ENCODE assay signal across 24 mouse cellular contexts in genomic region chr16:44320232-44320631, GRCm38 (mm10). TPM values are rescaled to one million over a fixed set of nuclear protein-coding genes. Genes with fewer than 3 reads are reported as not detected.
DNase-seq lines count a peak whose midpoint lies in the region; ATAC-seq and TF ChIP-seq lines count a peak whose summit lies in the region.
"Had no signal": no experiment of that assay in that cellular context is flagged by ENCODE, and none has a peak within 500 bp of the region (broad histone marks: within the 10 kb centered on the region; RNA-seq: fewer than 3 reads in every experiment).

No protein-coding gene starts in this region.

- DNase-seq in midbrain, embryonic 11.5 days (ENCODE audit: low spot score, missing footprints), result no peak
- no peak for DNase-seq in midbrain, postnatal 0 days (ENCODE audit: low spot score)
- peak; percentile 51 for DNase-seq in CD4-positive, CD25-positive, alpha-beta regulatory T cell, adult 2 months (ENCODE audit: low read depth, low spot score)
- no peak for DNase-seq in lung, adult 2 months
- DNase-seq: adrenal gland, postnatal 14 days; cerebellum, adult 8-10 months; cerebellum, postnatal 36 days; gastrocnemius, postnatal 10 days; heart, postnatal 14 days; kidney, adult 8-10 months; kidney, postnatal 10 days; liver; lung, postnatal 4 days had no signal

- H3K27me3 ChIP-seq in forebrain, embryonic 12.5 days, result no peaks in the 10 kb centered on the region
- no peaks in the 10 kb centered on the region for H3K27me3 ChIP-seq in forebrain, embryonic 13.5 days
- no peaks in the 10 kb centered on the region for H3K27me3 ChIP-seq in midbrain, embryonic 11.5 days (ENCODE audit: control insufficient read depth, insufficient read depth, low read length)
- H3K27me3 ChIP-seq in midbrain, postnatal 0 days (ENCODE audit: insufficient read depth, low read length), result no peaks in the 10 kb centered on the region
- H3K27me3 ChIP-seq in midbrain, embryonic 15.5 days (replicated peaks), result no peaks in the 10 kb centered on the region
- H3K27me3 ChIP-seq: hindbrain, embryonic 15.5 days; intestine, embryonic 15.5 days; liver, embryonic 15.5 days had no signal

- H3K4me3 ChIP-seq in forebrain, embryonic 12.5 days (replicated peaks), result no peak overlapping the region
- no peak overlapping the region for H3K4me3 ChIP-seq in forebrain, embryonic 13.5 days
- no peak overlapping the region for H3K4me3 ChIP-seq in midbrain, embryonic 11.5 days (ENCODE audit: low read depth, low read length)
- H3K4me3 ChIP-seq in midbrain, postnatal 0 days (ENCODE audit: low read depth, low read length), result no peak overlapping the region
- H3K4me3 ChIP-seq in midbrain, embryonic 15.5 days, result no peak overlapping the region
- no peak overlapping the region for H3K4me3 ChIP-seq in lung, adult 2 months (replicated peaks; ENCODE audit: extremely low read depth, low read depth, low read length)
- H3K4me3 ChIP-seq: heart, embryonic 13.5 days; hindbrain, embryonic 15.5 days; intestine, embryonic 15.5 days; left cerebral cortex, adult 2 months; limb, embryonic 10.5 days; liver, embryonic 15.5 days had no signal

- H3K36me3 ChIP-seq in forebrain, embryonic 12.5 days (replicated peaks), result no peaks in the 10 kb centered on the region
- no peaks in the 10 kb centered on the region for H3K36me3 ChIP-seq in forebrain, embryonic 13.5 days (ENCODE audit: poor library complexity, severe bottlenecking)
- H3K36me3 ChIP-seq in midbrain, embryonic 11.5 days (ENCODE audit: control insufficient read depth, insufficient read depth, low read length), result no peaks in the 10 kb centered on the region
- H3K36me3 ChIP-seq in midbrain, postnatal 0 days (ENCODE audit: insufficient read depth, low read length), result no peaks in the 10 kb centered on the region
- H3K36me3 ChIP-seq in midbrain, embryonic 15.5 days (replicated peaks), result no peaks in the 10 kb centered on the region
- H3K36me3 ChIP-seq: heart, embryonic 13.5 days; hindbrain, embryonic 15.5 days; intestine, embryonic 15.5 days; limb, embryonic 10.5 days; liver, embryonic 15.5 days had no signal

- no peak overlapping the region for H3K4me2 ChIP-seq in forebrain, embryonic 12.5 days
- H3K4me2 ChIP-seq in forebrain, embryonic 13.5 days, result no peak overlapping the region
- no peak overlapping the region for H3K4me2 ChIP-seq in midbrain, embryonic 11.5 days
- H3K4me2 ChIP-seq in midbrain, postnatal 0 days (ENCODE audit: low read depth, low read length, poor library complexity, severe bottlenecking), result no peak overlapping the region
- no peak overlapping the region for H3K4me2 ChIP-seq in midbrain, embryonic 15.5 days
- H3K4me2 ChIP-seq: heart, embryonic 13.5 days; hindbrain, embryonic 15.5 days; intestine, embryonic 15.5 days; liver, embryonic 15.5 days had no signal

- peaks cover 5% of the 10 kb centered on the region; the same call in 1 of the 2 replicates for H3K4me1 ChIP-seq in forebrain, embryonic 12.5 days
- no peaks in the 10 kb centered on the region for H3K4me1 ChIP-seq in forebrain, embryonic 13.5 days
- no peaks in the 10 kb centered on the region for H3K4me1 ChIP-seq in midbrain, embryonic 11.5 days (ENCODE audit: control insufficient read depth, insufficient read depth, low read length)
- H3K4me1 ChIP-seq in midbrain, postnatal 0 days (ENCODE audit: insufficient read depth, low read length), result no peaks in the 10 kb centered on the region
- no peaks in the 10 kb centered on the region for H3K4me1 ChIP-seq in midbrain, embryonic 15.5 days
- H3K4me1 ChIP-seq in lung, adult 2 months (ENCODE audit: control insufficient read depth, insufficient read depth, low read length), result no peaks in the 10 kb centered on the region
- H3K4me1 ChIP-seq: heart, embryonic 13.5 days; hindbrain, embryonic 15.5 days; intestine, embryonic 15.5 days; limb, embryonic 10.5 days; liver, embryonic 15.5 days had no signal

- H3K9ac ChIP-seq in forebrain, embryonic 12.5 days, result no peak overlapping the region
- no peak overlapping the region for H3K9ac ChIP-seq in forebrain, embryonic 13.5 days
- no peak overlapping the region for H3K9ac ChIP-seq in midbrain, embryonic 11.5 days (ENCODE audit: low read length)
- no peak overlapping the region for H3K9ac ChIP-seq in midbrain, postnatal 0 days (replicated peaks; ENCODE audit: low read length, poor library complexity, severe bottlenecking)
- H3K9ac ChIP-seq in midbrain, embryonic 15.5 days, result no peak overlapping the region
- H3K9ac ChIP-seq: heart, embryonic 13.5 days; hindbrain, embryonic 15.5 days; intestine, embryonic 15.5 days; liver, embryonic 15.5 days had no signal

- peak; percentile 36; the same call in 1 of the 2 replicates for ATAC-seq in forebrain, embryonic 12.5 days (ENCODE audit: low FRiP score)
- no peak for ATAC-seq in forebrain, embryonic 13.5 days
- 0 out of 2 replicates have a peak, but pooled peaks have one; percentile 46 for ATAC-seq in midbrain, embryonic 11.5 days (ENCODE audit: low FRiP score)
- ATAC-seq in midbrain, postnatal 0 days (ENCODE audit: low FRiP score), result no peak
- 0 out of 2 replicates have a peak, but pooled peaks have one; percentile 42 for ATAC-seq in midbrain, embryonic 15.5 days (replicated peaks)
- no peak for ATAC-seq in erythroid progenitor cell, adult 5-6 weeks (replicated peaks; ENCODE audit: low FRiP score, poor library complexity, severe bottlenecking)
- ATAC-seq: forebrain, embryonic 14.5 days; intestine, embryonic 15.5 days had no signal

- no peaks in the 10 kb centered on the region for H3K9me3 ChIP-seq in forebrain, embryonic 12.5 days
- no peaks in the 10 kb centered on the region for H3K9me3 ChIP-seq in forebrain, embryonic 13.5 days (replicated peaks)
- no peaks in the 10 kb centered on the region for H3K9me3 ChIP-seq in midbrain, embryonic 11.5 days (ENCODE audit: control insufficient read depth, low read length)
- H3K9me3 ChIP-seq in midbrain, postnatal 0 days (ENCODE audit: low read length), result no peaks in the 10 kb centered on the region
- H3K9me3 ChIP-seq in midbrain, embryonic 15.5 days, result no peaks in the 10 kb centered on the region
- H3K9me3 ChIP-seq: heart, embryonic 13.5 days; hindbrain, embryonic 15.5 days; intestine, embryonic 15.5 days; limb, embryonic 10.5 days; liver, embryonic 15.5 days had no signal

- no peak for TF ChIP-seq POLR2A in lung, adult 2 months (IDR thresholded peaks at IDR 0.05; ENCODE audit: borderline replicate concordance, extremely low read depth, low read depth, low read length)

- no peak for TF ChIP-seq CTCF in midbrain, postnatal 0 days (IDR thresholded peaks at IDR 0.05)
- no peak for TF ChIP-seq CTCF in lung, adult 2 months (IDR thresholded peaks at IDR 0.05; ENCODE audit: insufficient read depth, low read length)

- no peak overlapping the region for H3K27ac ChIP-seq in forebrain, embryonic 12.5 days
- no peak overlapping the region for H3K27ac ChIP-seq in forebrain, embryonic 13.5 days
- no peak overlapping the region for H3K27ac ChIP-seq in midbrain, embryonic 11.5 days (ENCODE audit: low read depth, low read length)
- no peak overlapping the region for H3K27ac ChIP-seq in midbrain, postnatal 0 days (ENCODE audit: low read depth, low read length)
- no peak overlapping the region for H3K27ac ChIP-seq in midbrain, embryonic 15.5 days
- H3K27ac ChIP-seq: heart, embryonic 13.5 days; hindbrain, embryonic 15.5 days; intestine, embryonic 15.5 days; left cerebral cortex, adult 2 months; limb, embryonic 10.5 days; liver, embryonic 15.5 days had no signal

- 62% methylated on average over 3 of the region's 3 CpGs for WGBS in forebrain, embryonic 12.5 days
- WGBS in forebrain, embryonic 13.5 days, result 52% methylated on average over 3 of the region's 3 CpGs
- 72% methylated on average over 2 of the region's 3 CpGs for WGBS in midbrain, embryonic 11.5 days
- 33% methylated on average over 3 of the region's 3 CpGs for WGBS in midbrain, postnatal 0 days
- WGBS in midbrain, embryonic 15.5 days, result 60% methylated on average over 3 of the region's 3 CpGs
- WGBS in lung, adult 2 months, result 68% methylated on average over 3 of the region's 3 CpGs

RNA-seq across cellular contexts. Expression of gene Sidt1, which starts 12.8 kb away (rescaled TPM):
- 0.14 and 0.23 TPM in 2 replicates for polyA plus RNA-seq in forebrain, embryonic 12.5 days (2016; fragmentation: Nextera tagmentation; extraction: Ambion mirVana)
- 0.67 and 0.70 TPM in 2 replicates for polyA plus RNA-seq in forebrain, embryonic 13.5 days (2015; fragmentation: Nextera tagmentation; extraction: Ambion mirVana)
- polyA plus RNA-seq in midbrain, embryonic 11.5 days (2014; fragmentation: Nextera tagmentation; extraction: Ambion mirVana), result 0.15 and 0.31 TPM in 2 replicates
- 30.4 and 35.8 TPM in 2 replicates for total RNA-seq in midbrain, postnatal 0 days (2014; rRNA removed)
- polyA plus RNA-seq in midbrain, postnatal 0 days (2015; fragmentation: Nextera tagmentation; extraction: Ambion mirVana), result 18.6 and 19.7 TPM in 2 replicates
- polyA plus RNA-seq in midbrain, embryonic 15.5 days (2015; fragmentation: Nextera tagmentation; extraction: Ambion mirVana), result 12.3 and 14.3 TPM in 2 replicates
- total RNA-seq in erythroid progenitor cell, adult 5-6 weeks (2015; ENCODE audit: low replicate concordance), result 3.2 TPM in 1 of 2 replicates, not detected in the other
- 0.90 TPM in 1 of 2 replicates, not detected in the other for total RNA-seq in erythroid progenitor cell, adult 5-6 weeks (2017; ENCODE audit: low replicate concordance)
- polyA plus RNA-seq in lung, adult 2 months (2012; rRNA removed), result 2.9 and 4.3 TPM in 2 replicates
- polyA plus RNA-seq: heart, embryonic 13.5 days; limb, embryonic 10.5 days had no signal

RNA-seq across cellular contexts. Expression of gene Spice1, which starts 26.7 kb away (rescaled TPM):
- 36.6 and 37.8 TPM in 2 replicates for polyA plus RNA-seq in forebrain, embryonic 12.5 days (2016; fragmentation: Nextera tagmentation; extraction: Ambion mirVana)
- polyA plus RNA-seq in forebrain, embryonic 13.5 days (2015; fragmentation: Nextera tagmentation; extraction: Ambion mirVana), result 26.8 and 28.2 TPM in 2 replicates
- 36.8 and 38.5 TPM in 2 replicates for polyA plus RNA-seq in midbrain, embryonic 11.5 days (2014; fragmentation: Nextera tagmentation; extraction: Ambion mirVana)
- total RNA-seq in midbrain, postnatal 0 days (2014; rRNA removed), result 14.0 and 16.4 TPM in 2 replicates
- polyA plus RNA-seq in midbrain, postnatal 0 days (2015; fragmentation: Nextera tagmentation; extraction: Ambion mirVana), result 9.1 and 10.9 TPM in 2 replicates
- 13.3 and 14.8 TPM in 2 replicates for polyA plus RNA-seq in midbrain, embryonic 15.5 days (2015; fragmentation: Nextera tagmentation; extraction: Ambion mirVana)
- total RNA-seq in erythroid progenitor cell, adult 5-6 weeks (2015; ENCODE audit: low replicate concordance), result 16.9 and 39.4 TPM in 2 replicates
- 11.5 and 23.9 TPM in 2 replicates for total RNA-seq in erythroid progenitor cell, adult 5-6 weeks (2017; ENCODE audit: low replicate concordance)
- 7.6 and 8.9 TPM in 2 replicates for polyA plus RNA-seq in lung, adult 2 months (2012; rRNA removed)

Comparison
In these comparisons a context has a peak if more than half of its experiments do, and no peak if none do; other contexts are left out.
1. ATAC-seq: peak in forebrain, embryonic 12.5 days (single experiment), midbrain, embryonic 11.5 days (single experiment) and midbrain, embryonic 15.5 days (single experiment); none in forebrain, embryonic 13.5 days (single experiment), midbrain, postnatal 0 days (single experiment) and erythroid progenitor cell, adult 5-6 weeks (single experiment).